Mouse (Mus musculus): ENCODE data around the gene Lexm.

DNA sequence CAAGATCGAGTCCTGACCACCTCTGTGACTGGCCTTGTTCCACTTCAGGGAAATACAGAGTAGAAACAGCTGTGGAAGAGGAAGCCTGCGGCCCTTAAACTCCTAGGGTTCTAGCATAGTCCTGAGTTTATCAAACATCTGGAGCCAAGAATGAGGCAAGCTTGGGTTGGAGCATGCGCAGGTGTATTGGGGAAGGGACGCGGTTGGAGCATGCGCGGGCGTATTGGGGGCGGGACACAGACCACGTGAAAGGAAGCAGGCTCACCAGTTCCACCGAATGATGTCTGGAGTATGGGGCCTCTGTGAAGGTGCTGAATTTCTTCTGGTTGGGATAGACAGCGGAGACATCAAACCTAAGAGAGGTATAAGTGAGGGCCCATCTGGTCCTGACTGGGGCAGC lies 1.4 kb downstream of the Lexm start:
- TF ChIP-seq POLR2A (IDR thresholded peaks at IDR 0.05; ENCODE audit: low read depth, low read length) (no peak), CTCF (conservative IDR thresholded peaks at IDR 0.05; ENCODE audit: insufficient read depth, insufficient read length, low read depth, low read length) (no peak)
